Mouse (Mus musculus): ENCODE results near the gene Snorc.

Snorc gene

DNA sequence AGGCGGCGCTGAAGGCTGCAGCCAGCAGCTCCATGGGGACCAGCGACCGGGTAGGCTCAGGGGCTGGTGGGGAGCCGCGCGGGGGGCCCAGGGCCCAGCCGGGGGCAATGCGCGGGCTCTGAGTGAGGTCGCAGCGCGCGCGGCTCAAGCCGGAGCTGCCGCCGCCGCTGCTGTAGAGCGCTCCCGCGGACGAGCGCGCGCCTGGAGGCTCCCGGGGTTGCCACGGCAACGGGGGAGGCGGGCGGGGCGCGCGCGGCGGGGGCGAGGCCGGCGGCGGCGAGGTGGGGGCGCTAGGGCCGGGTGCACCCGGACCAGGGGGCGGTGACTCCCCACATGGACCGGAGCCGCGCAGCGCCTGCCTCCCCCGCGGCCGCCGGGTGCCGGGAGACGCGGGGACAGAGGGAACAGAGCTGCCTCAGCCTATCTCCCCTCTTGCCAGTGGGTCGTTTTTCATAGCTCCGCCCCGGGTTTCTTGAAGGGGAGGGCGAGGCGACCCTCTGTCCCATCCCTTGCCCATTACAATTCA is 40.2 kb downstream of the Snorc start:
- CTCF ChIA-PET = interaction anchor here (0.6 kb wide), 1 partner anchor 24 kb away, joined by 3 read pairs; no protein-coding TSS in a partner anchor

DNA sequence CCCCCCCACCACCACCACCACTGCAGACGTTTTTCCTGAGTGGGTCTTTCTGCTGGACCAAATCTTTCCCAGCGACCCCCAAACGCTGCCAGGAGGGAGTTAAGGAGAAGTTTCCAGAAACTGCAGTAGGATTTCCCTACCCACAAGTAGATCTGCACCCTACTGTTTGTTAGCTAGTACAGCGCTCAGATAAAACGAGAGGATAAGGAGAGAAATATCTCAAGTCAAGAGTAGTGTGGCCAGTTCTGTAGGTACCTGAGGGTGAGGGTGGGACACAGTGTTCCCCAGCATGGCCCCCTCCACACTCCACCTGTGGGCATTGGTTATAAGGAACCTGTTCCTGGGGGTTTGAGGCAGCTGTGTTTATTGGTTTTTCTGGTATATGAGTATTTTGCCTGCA is 40.8 kb downstream of the Snorc start:
- CTCF ChIA-PET = no interaction called here

DNA sequence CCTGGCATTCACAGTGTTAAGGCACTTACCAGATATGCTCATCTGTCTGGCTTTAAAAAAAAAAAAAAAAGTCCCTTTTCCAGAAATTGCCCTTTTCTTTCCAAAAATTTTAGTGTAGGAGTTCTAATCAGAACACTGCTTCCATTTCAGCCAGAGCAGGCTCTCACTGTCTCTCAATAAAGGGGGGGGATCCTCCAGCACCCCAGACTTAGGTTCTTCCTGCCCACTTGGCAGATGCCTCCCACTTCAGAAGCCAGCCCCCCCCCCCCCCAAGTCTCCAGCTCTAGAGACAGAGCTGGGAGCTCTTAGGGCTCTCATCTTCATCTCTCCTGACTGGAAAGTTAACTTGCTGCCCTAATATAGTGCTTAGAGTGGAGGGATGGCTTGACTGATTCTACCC is 50.4 kb downstream of the Snorc start:
- CTCF ChIA-PET = interaction anchor here (0.6 kb wide), 1 partner anchor 278 kb away, joined by 5 read pairs; no protein-coding TSS in a partner anchor

DNA sequence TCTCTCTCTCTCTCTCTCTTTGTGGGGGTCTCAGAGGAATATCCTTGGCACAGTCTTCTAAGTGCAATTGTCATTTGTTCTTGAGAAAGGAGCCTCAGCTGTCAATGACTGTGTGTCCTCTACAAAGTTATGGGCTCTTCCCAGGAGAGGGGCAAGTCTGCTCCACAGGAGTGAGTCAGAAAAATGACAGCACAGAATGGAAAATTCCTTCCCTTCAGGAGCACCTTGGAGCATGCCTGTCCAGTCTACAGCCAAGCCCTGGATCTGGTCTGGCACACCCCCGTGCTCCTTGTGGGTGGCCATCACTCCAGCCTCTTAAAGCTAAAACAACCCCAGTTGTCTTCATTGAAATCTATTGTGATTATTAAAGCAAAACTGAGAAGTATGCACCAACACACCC is 51.5 kb downstream of the Snorc start:
- CTCF ChIA-PET = no interaction called here

DNA sequence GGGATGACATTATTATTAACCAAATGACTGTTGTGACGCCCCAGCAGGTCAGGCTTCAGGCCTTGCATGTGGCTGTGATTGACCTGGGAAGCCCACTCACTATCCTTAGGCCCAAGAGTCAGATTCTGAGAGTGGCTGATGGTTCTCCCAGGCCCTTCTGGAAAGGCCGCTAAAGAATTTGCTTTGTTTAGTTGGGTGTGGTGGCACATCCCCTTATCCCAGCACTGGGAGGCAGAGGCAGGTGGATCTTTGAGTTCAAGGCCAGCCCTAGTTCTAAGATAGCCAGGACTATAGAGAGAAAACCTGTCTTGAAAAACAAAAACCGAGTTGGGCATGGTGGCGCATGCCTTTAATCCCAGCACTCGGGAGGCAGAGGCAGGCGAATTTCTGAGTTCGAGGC is 55.0 kb downstream of the Snorc start:
- CTCF ChIA-PET = interaction anchor here (0.7 kb wide), 1 partner anchor 125 kb away, joined by 3 read pairs; no protein-coding TSS in a partner anchor

Data from spleen, embryonic (tissue).